Mouse (Mus musculus): ENCODE results near the gene Styxl1.
A peak's percentile ranks its signal among the peaks of the same experiment; 100 is the strongest.

Styxl1 gene

GRCm38 (mm10) chr5:135725991-135726390 is 52.2 kb downstream of the Styxl1 start:
- no peak for DNase-seq (ENCODE audit: low spot score in 2 of 2)

- no peak for DNase-seq (ENCODE audit: low spot score in 2 of 2)
Measured at GRCm38 (mm10) chr5:135725391-135725841, 52.8 kb downstream of the Styxl1 start.

- DNase-seq (ENCODE audit: low spot score in 2 of 2): no peak
Measured at GRCm38 (mm10) chr5:135724536-135725322, 53.5 kb downstream of the Styxl1 start.

GRCm38 (mm10) chr5:135723165-135723751 is 54.9 kb downstream of the Styxl1 start:
- DNase-seq (ENCODE audit: low spot score in 2 of 2): no peak

GRCm38 (mm10) chr5:135722121-135722520 is 56.1 kb downstream of the Styxl1 start:
- peak in 1 of 2 experiments; percentile 71 for DNase-seq (ENCODE audit: low spot score in 2 of 2)

GRCm38 (mm10) chr5:135721076-135721475 is 57.1 kb downstream of the Styxl1 start:
- DNase-seq (ENCODE audit: low spot score in 2 of 2): no peak

GRCm38 (mm10) chr5:135720121-135720520 is 58.1 kb downstream of the Styxl1 start:
- DNase-seq (ENCODE audit: low spot score in 2 of 2): no peak

GRCm38 (mm10) chr5:135719586-135720120 is 58.5 kb downstream of the Styxl1 start:
- no peak for DNase-seq (ENCODE audit: low spot score in 2 of 2)

- no peak for DNase-seq (ENCODE audit: low spot score in 2 of 2)
Measured at GRCm38 (mm10) chr5:135715624-135716023, 62.6 kb downstream of the Styxl1 start.

GRCm38 (mm10) chr5:135713441-135714218 is 64.6 kb downstream of the Styxl1 start:
- peak in 1 of 2 experiments; percentile 59 for DNase-seq (ENCODE audit: low spot score in 2 of 2)

GRCm38 (mm10) chr5:135712803-135713202 is 65.4 kb downstream of the Styxl1 start:
- no peak for DNase-seq (ENCODE audit: low spot score in 2 of 2)

- DNase-seq (ENCODE audit: low spot score in 2 of 2): no peak
Measured at GRCm38 (mm10) chr5:135711582-135712355, 66.4 kb downstream of the Styxl1 start.

- DNase-seq (ENCODE audit: low spot score in 2 of 2): no peak
Measured at GRCm38 (mm10) chr5:135710599-135711214, 67.5 kb downstream of the Styxl1 start.

- no peak for DNase-seq (ENCODE audit: low spot score in 2 of 2)
Measured at GRCm38 (mm10) chr5:135709716-135710115, 68.5 kb downstream of the Styxl1 start.

GRCm38 (mm10) chr5:135707855-135708254 is 70.3 kb downstream of the Styxl1 start:
- DNase-seq (ENCODE audit: low spot score in 2 of 2): no peak

GRCm38 (mm10) chr5:135707039-135707438 is 71.1 kb downstream of the Styxl1 start:
- no peak for DNase-seq (ENCODE audit: low spot score in 2 of 2)

GRCm38 (mm10) chr5:135705383-135705782 is 72.8 kb downstream of the Styxl1 start:
- DNase-seq (ENCODE audit: low spot score in 2 of 2): no peak

GRCm38 (mm10) chr5:135703431-135703830 is 74.8 kb downstream of the Styxl1 start:
- no peak for DNase-seq (ENCODE audit: low spot score in 2 of 2)

GRCm38 (mm10) chr5:135702682-135703192 is 75.4 kb downstream of the Styxl1 start:
- DNase-seq (ENCODE audit: low spot score in 2 of 2): no peak

GRCm38 (mm10) chr5:135702190-135702589 is 76.0 kb downstream of the Styxl1 start:
- DNase-seq (ENCODE audit: low spot score in 2 of 2): no peak

- DNase-seq (ENCODE audit: low spot score in 2 of 2): no peak
Measured at GRCm38 (mm10) chr5:135701601-135702000, 76.6 kb downstream of the Styxl1 start.

Measured in urinary bladder, adult 18-20 months (tissue).